Mouse (Mus musculus) lung, adult 2 months (tissue): Measurements from ENCODE around the gene Aggf1.
"Not testable (repeated sequence)": the region's sequence is repeated elsewhere in the genome, so short reads cannot be mapped to it uniquely, and the experiment has no call there.

Experiments
- CTCF ChIP-seq: fragments of 200-500 bp; IDR thresholded peaks from 2 replicates; pipeline ENCODE4 v1.5.1; 2011; ENCODE audit warnings: mild to moderate bottlenecking, low read length, control low read depth; ENCODE audit not compliant: insufficient read depth
- POLR2A ChIP-seq: fragments of 200-500 bp; IDR thresholded peaks from 2 replicates; pipeline ENCODE4 v1.6.1; 2011; ENCODE audit warnings: low read depth, mild to moderate bottlenecking, control low read depth, low read length, borderline replicate concordance; ENCODE audit errors: extremely low read depth

- not testable (repeated sequence) for TF ChIP-seq POLR2A, CTCF
These were observed 1.6 kb upstream of the Aggf1 start for GRCm38 (mm10) chr13:95376689-95377289.
